Mouse (Mus musculus) adrenal gland, postnatal 10 days (tissue): ENCODE data around the gene Zfr. TPM values are rescaled to one million over a fixed set of nuclear protein-coding genes. Genes with fewer than 3 reads are reported as not detected.

Source experiments
- DNase-seq: peaks from one replicate; pipeline ENCODE4 v3.0.0; 2021; ENCODE audit warnings: mixed read lengths
- long read RNA-seq, 2 experiments: library from polyadenylated mRNA; stranded (forward); transcript quantifications; one replicate each; pipeline ENCODE4 v2.0.0; 2021
- total RNA-seq, 2 experiments: library from RNA; stranded (reverse); gene quantifications; 2 replicates each; pipeline ENCODE4 v1.2.3; 2021

Gene Zfr
- total RNA-seq = 100 to 1,000 TPM; 111 to 130 TPM
- long read RNA-seq, experiment 1, full-length matches to known transcripts = 9 of 32 reads
- long read RNA-seq, experiment 1, partial matches to known transcripts = 14 of 32 reads
- long read RNA-seq, experiment 1, other reads (novel, unspliced or antisense) = 9 of 32 reads
- long read RNA-seq, experiment 2, full-length matches to known transcripts = 24 of 37 reads
- long read RNA-seq, experiment 2, partial matches to known transcripts = 3 of 37 reads
- long read RNA-seq, experiment 2, other reads (novel, unspliced or antisense) = 10 of 37 reads

GRCm38 (mm10) chr15:12117242-12118092 lies at the start of gene Zfr:
Gene Zfr (plus strand): TSS chr15:12117831.
- DNase-seq = peak; percentile 95

- no peak for DNase-seq
Observed at GRCm38 (mm10) chr15:12067971-12068370, 49.7 kb upstream of the Zfr start.

- no peak for DNase-seq
Observed at GRCm38 (mm10) chr15:12068395-12069218, 49.0 kb upstream of the Zfr start.

- no peak for DNase-seq
Observed at GRCm38 (mm10) chr15:12072709-12073336, 44.8 kb upstream of the Zfr start.

- DNase-seq = no peak
Observed at GRCm38 (mm10) chr15:12074426-12074825, 43.2 kb upstream of the Zfr start.

- DNase-seq = no peak
Observed at GRCm38 (mm10) chr15:12082344-12082743, 35.3 kb upstream of the Zfr start.

- no peak for DNase-seq
Observed at GRCm38 (mm10) chr15:12084164-12084563, 33.5 kb upstream of the Zfr start.

- DNase-seq = peak; percentile 77
Observed at GRCm38 (mm10) chr15:12084859-12085258, 32.8 kb upstream of the Zfr start.

GRCm38 (mm10) chr15:12087634-12088033 lies 30.0 kb upstream of the Zfr start:
- DNase-seq = no peak

GRCm38 (mm10) chr15:12088091-12088490 lies 29.5 kb upstream of the Zfr start:
- DNase-seq = no peak

GRCm38 (mm10) chr15:12090087-12090486 lies 27.5 kb upstream of the Zfr start:
- no peak for DNase-seq

GRCm38 (mm10) chr15:12090981-12091669 lies 26.5 kb upstream of the Zfr start:
- DNase-seq = peak; percentile 35

- peak; percentile 75 for DNase-seq
Observed at GRCm38 (mm10) chr15:12091781-12092458, 25.7 kb upstream of the Zfr start.

GRCm38 (mm10) chr15:12093026-12093960 lies 24.3 kb upstream of the Zfr start:
- DNase-seq = no peak

- DNase-seq = no peak
Observed at GRCm38 (mm10) chr15:12093961-12094566, 23.6 kb upstream of the Zfr start.

- DNase-seq = no peak
Observed at GRCm38 (mm10) chr15:12096447-12096846, 21.2 kb upstream of the Zfr start.

- no peak for DNase-seq
Observed at GRCm38 (mm10) chr15:12097344-12097743, 20.3 kb upstream of the Zfr start.

GRCm38 (mm10) chr15:12100912-12101311 lies 16.7 kb upstream of the Zfr start:
- DNase-seq = no peak

GRCm38 (mm10) chr15:12103763-12104162 lies 13.9 kb upstream of the Zfr start:
- peak; percentile 34 for DNase-seq
